Mouse (Mus musculus) G1E (cell line): ENCODE measurements at regions not wholly inside any gene's neighbourhood (a gene's known extent, or its start where the extent isn't known, plus 50 kb on each side); places are given as distances from the start of the nearest gene placed in this dataset.

Experiments
- ATAC-seq: 2 replicates; pipeline ENCODE4 v1.8.0; 2016; ENCODE audit warnings: mild to moderate bottlenecking; ENCODE audit not compliant: insufficient number of reproducible peaks, poor library complexity, low FRiP score, severe bottlenecking; ENCODE audit errors: extremely low read depth
- DNase-seq: peaks from one replicate; pipeline ENCODE4 v3.0.0; 2012; ENCODE audit warnings: low spot score
- H3K27me3 ChIP-seq: 2 replicates; pipeline ENCODE4 v1.6.1; 2012; ENCODE audit warnings: mild to moderate bottlenecking, low read length, inconsistent platforms; ENCODE audit not compliant: insufficient read depth
- H3K36me3 ChIP-seq: replicated peaks from 2 replicates; pipeline ENCODE3; 2012; ENCODE audit warnings: mild to moderate bottlenecking, inconsistent platforms
- H3K4me1 ChIP-seq: 2 replicates; pipeline ENCODE4 v1.6.1; 2012; ENCODE audit warnings: low read depth, low read length, inconsistent platforms, mixed read lengths; ENCODE audit not compliant: insufficient read depth
- H3K4me3 ChIP-seq: 2 replicates; pipeline ENCODE4 v1.5.1; 2012; ENCODE audit warnings: low read depth, mild to moderate bottlenecking, inconsistent platforms, low read length, moderate library complexity, mixed read lengths
- H3K9me3 ChIP-seq: replicated peaks from 2 replicates; pipeline ENCODE4 v1.6.1; 2012; ENCODE audit warnings: inconsistent platforms
- CTCF ChIP-seq: IDR thresholded peaks from 2 replicates; pipeline ENCODE4 v1.5.1; 2012; ENCODE audit warnings: low read depth, low read length, inconsistent platforms, mixed read lengths
- GATA1 ChIP-seq: IDR thresholded peaks from 2 replicates; pipeline ENCODE4 v1.6.1; 2012; ENCODE audit warnings: borderline replicate concordance, low read length, inconsistent platforms, mixed read lengths
- GATA2 ChIP-seq: IDR thresholded peaks from 2 replicates; pipeline ENCODE4 v1.6.1; 2012; ENCODE audit warnings: low read depth, low read length, inconsistent platforms, borderline replicate concordance
- POLR2AphosphoS5 ChIP-seq: IDR thresholded peaks from 2 replicates; pipeline ENCODE4 v1.6.1; 2012; ENCODE audit warnings: low read depth, low read length, inconsistent platforms; ENCODE audit not compliant: insufficient replicate concordance
- TAL1 ChIP-seq: conservative IDR thresholded peaks from 2 replicates; pipeline ENCODE4 v1.6.1; 2012; ENCODE audit warnings: low read depth, low read length, inconsistent platforms, mixed read lengths

DNA sequence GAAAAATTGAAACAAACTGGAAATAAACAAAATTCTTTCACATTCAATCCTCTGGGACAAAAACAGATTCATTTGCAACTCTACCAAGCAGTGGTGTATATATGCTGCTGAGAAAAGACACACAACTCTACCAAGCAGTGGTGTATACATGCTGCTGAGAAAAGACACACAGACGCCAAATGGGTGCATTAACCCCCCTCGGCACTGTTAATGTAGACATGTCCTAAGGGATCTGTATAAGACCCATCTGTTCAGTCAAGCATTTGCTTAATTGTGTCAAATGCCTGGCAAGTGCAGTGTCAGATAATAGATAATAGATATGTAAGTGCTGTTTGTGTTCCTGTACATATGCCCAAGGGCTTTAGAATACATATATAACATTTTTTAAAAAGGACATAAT is 1035.2 kb upstream of the B3galt2 start:
- Histone ChIP-seq H3K4me1 (no peaks in the 10 kb centered on the region), H3K9me3 (peaks cover 7% of the 10 kb centered on the region; the same call in 1 of the 2 replicates), H3K27me3 (no peaks in the 10 kb centered on the region), H3K4me3 (no peak overlapping the region), H3K36me3 (no peaks in the 10 kb centered on the region)
- DNase-seq (no peak), ATAC-seq (no peak)
- TF ChIP-seq GATA1 (no peak), CTCF (no peak), TAL1 (no peak), GATA2 (no peak), POLR2AphosphoS5 (no peak)

GRCm38 (mm10) chr1:142606082-142606481 is 1034.4 kb upstream of the B3galt2 start:
- TF ChIP-seq POLR2AphosphoS5 (no peak), CTCF (no peak), TAL1 (no peak), GATA1 (no peak), GATA2 (no peak)
- H3K9me3 ChIP-seq: peaks cover 13% of the 10 kb centered on the region
- H3K27me3 ChIP-seq: no peaks in the 10 kb centered on the region
- H3K36me3 ChIP-seq: no peaks in the 10 kb centered on the region
- no peak for ATAC-seq
- no peak for DNase-seq
- no peak overlapping the region for H3K4me3 ChIP-seq
- no peaks in the 10 kb centered on the region for H3K4me1 ChIP-seq

- TF ChIP-seq GATA1 (no peak), GATA2 (no peak), CTCF (no peak), TAL1 (no peak), POLR2AphosphoS5 (no peak)
- Histone ChIP-seq H3K36me3 (no peaks in the 10 kb centered on the region), H3K4me3 (no peak overlapping the region), H3K9me3 (0 out of 2 replicates have a peak, but pooled peaks cover 2% of the 10 kb centered on the region), H3K27me3 (no peaks in the 10 kb centered on the region), H3K4me1 (no peaks in the 10 kb centered on the region)
- no peak for DNase-seq
- no peak for ATAC-seq
These were observed 1019.0 kb upstream of the B3galt2 start for GRCm38 (mm10) chr1:142621464-142621863.

GRCm38 (mm10) chr1:142624303-142624702 is 1016.2 kb upstream of the B3galt2 start:
- Histone ChIP-seq H3K36me3 (no peaks in the 10 kb centered on the region), H3K4me3 (no peak overlapping the region), H3K9me3 (no peaks in the 10 kb centered on the region), H3K27me3 (no peaks in the 10 kb centered on the region), H3K4me1 (no peaks in the 10 kb centered on the region)
- TF ChIP-seq CTCF (no peak), TAL1 (no peak), POLR2AphosphoS5 (no peak), GATA1 (no peak), GATA2 (no peak)
- ATAC-seq (no peak), DNase-seq (no peak)

GRCm38 (mm10) chr1:142655289-142655688 is 985.2 kb upstream of the B3galt2 start:
- Histone ChIP-seq H3K27me3 (no peaks in the 10 kb centered on the region), H3K4me1 (no peaks in the 10 kb centered on the region), H3K36me3 (no peaks in the 10 kb centered on the region), H3K4me3 (no peak overlapping the region), H3K9me3 (peaks cover 5% of the 10 kb centered on the region)
- no peak for TF ChIP-seq TAL1
- TF ChIP-seq GATA2: no peak
- TF ChIP-seq CTCF: no peak
- TF ChIP-seq GATA1: no peak
- TF ChIP-seq POLR2AphosphoS5: no peak
- ATAC-seq (no peak; the same call in 1 of the 2 replicates), DNase-seq (no peak)

DNA sequence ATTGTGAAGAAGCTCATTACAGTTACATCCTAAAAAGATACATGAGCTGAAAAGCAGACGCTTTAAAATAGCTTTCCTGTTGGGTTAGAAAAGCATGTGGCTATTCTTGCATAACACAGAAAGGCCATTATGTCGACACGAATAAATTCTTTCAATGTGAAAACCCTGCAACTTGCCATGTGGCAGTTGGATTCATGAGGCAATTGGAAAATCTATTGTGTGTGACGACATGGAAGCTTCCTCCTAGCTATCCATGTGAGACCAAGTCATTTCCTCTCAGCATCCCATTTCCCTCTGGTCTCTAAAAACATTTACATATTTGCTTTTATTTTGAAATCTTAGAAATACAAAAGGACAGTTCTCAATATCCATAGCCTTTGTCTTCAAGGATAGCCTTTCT is 975.2 kb upstream of the B3galt2 start:
- no peaks in the 10 kb centered on the region for H3K36me3 ChIP-seq
- no peak for TF ChIP-seq GATA1
- no peak for TF ChIP-seq TAL1
- no peak for TF ChIP-seq GATA2
- TF ChIP-seq CTCF: no peak
- no peak for TF ChIP-seq POLR2AphosphoS5
- no peak for ATAC-seq

More for the DNA sequence above, 975.2 kb upstream of the B3galt2 start:
- Histone ChIP-seq H3K27me3 (no peaks in the 10 kb centered on the region), H3K4me1 (no peaks in the 10 kb centered on the region), H3K9me3 (no peaks in the 10 kb centered on the region), H3K4me3 (no peak overlapping the region)
- DNase-seq: no peak
